Mouse (Mus musculus) kidney, postnatal 0 days (tissue): Measurements from ENCODE around the gene Dlgap3. TPM values are rescaled to one million over a fixed set of nuclear protein-coding genes. Genes with fewer than 3 reads are reported as not detected.
A peak's percentile ranks its signal among the peaks of the same experiment; 100 is the strongest.

Experiments
- ATAC-seq: fragments of 200-750 bp; cut with Nextera tagmentation; replicated peaks from 2 replicates; pipeline ENCODE4 v1.8.0; 2017; ENCODE audit warnings: low read depth, moderate number of reproducible peaks, moderate TSS enrichment, moderate library complexity; ENCODE audit not compliant: low FRiP score
- DNase-seq: peaks from one replicate; pipeline ENCODE4 v3.0.0-alpha.2; 2016; ENCODE audit warnings: low spot score
- H3K27ac ChIP-seq: fragments of 300-500 bp; sonication (generic); 2 replicates; pipeline ENCODE4 v1.5.1; 2014; ENCODE audit warnings: mild to moderate bottlenecking
- H3K27me3 ChIP-seq: fragments of 300-500 bp; sonication (generic); 2 replicates; pipeline ENCODE4 v1.6.1; 2014; ENCODE audit warnings: low read length, mixed read lengths; ENCODE audit not compliant: insufficient read depth
- H3K36me3 ChIP-seq: fragments of 300-500 bp; sonication (generic); 2 replicates; pipeline ENCODE4 v1.6.1; 2014; ENCODE audit warnings: low read length, mixed read lengths; ENCODE audit not compliant: insufficient read depth
- H3K4me1 ChIP-seq: fragments of 300-500 bp; sonication (generic); replicated peaks from 2 replicates; pipeline ENCODE4 v1.6.1; 2014; ENCODE audit warnings: antibody characterized with exemption, low read length, mixed read lengths; ENCODE audit not compliant: insufficient read depth
- H3K4me2 ChIP-seq: fragments of 300-500 bp; sonication (generic); 2 replicates; pipeline ENCODE4 v1.6.1; 2014; ENCODE audit warnings: mild to moderate bottlenecking, low read length, moderate library complexity, mixed read lengths
- H3K4me3 ChIP-seq: fragments of 300-500 bp; sonication (generic); replicated peaks from 2 replicates; pipeline ENCODE4 v1.5.1; 2014; ENCODE audit warnings: low read depth, low read length
- H3K9ac ChIP-seq: fragments of 300-500 bp; sonication (generic); 2 replicates; pipeline ENCODE4 v1.6.1; 2014; ENCODE audit warnings: low read depth, low read length
- H3K9me3 ChIP-seq: fragments of 300-500 bp; sonication (generic); replicated peaks from 2 replicates; pipeline ENCODE4 v1.6.1; 2016; ENCODE audit warnings: low read length, inconsistent platforms, mixed read lengths
- CTCF ChIP-seq: IDR thresholded peaks from 2 replicates; pipeline ENCODE4 v1.5.1; 2016; ENCODE audit warnings: antibody characterized with exemption, low read depth, mild to moderate bottlenecking, moderate library complexity
- WGBS: fragments of 180-500 bp; shearing (Covaris S2); extraction: QIAGEN DNeasy Blood & Tissue Kit; methylation state at CpG from one replicate; pipeline ENCODE4 v1.1.7; 2014; 5-methylcytosine and 5-hydroxymethylcytosine counted together
- polyA plus RNA-seq: library from polyadenylated mRNA; unstranded; fragments of >200 nt; fragmentation: Nextera tagmentation; extraction: Ambion mirVana; gene quantifications from 2 replicates; pipeline ENCODE4 v1.2.1, GENCODE M21; 2015

Gene Dlgap3
- polyA plus RNA-seq, 1 experiment from 2014 or later, result 0.24 TPM

GRCm38 (mm10) chr4:127279241-127279640 is 110.2 kb downstream of the Dlgap3 start:
- DNase-seq, result no peak
- no peak for ATAC-seq
- H3K27ac ChIP-seq, result 0 out of 2 replicates have a peak overlapping the region, but pooled peaks have one; percentile 50
- no peak overlapping the region for H3K4me3 ChIP-seq
- H3K27me3 ChIP-seq, result no peaks in the 10 kb centered on the region
- WGBS, result 76% methylated on average over 9 of the region's 9 CpGs
- no peak overlapping the region for H3K4me2 ChIP-seq
- 0 out of 2 replicates have a peak, but pooled peaks cover 5% of the 10 kb centered on the region for H3K4me1 ChIP-seq
- H3K36me3 ChIP-seq, result no peaks in the 10 kb centered on the region
- H3K9me3 ChIP-seq, result no peaks in the 10 kb centered on the region
- H3K9ac ChIP-seq, result no peak overlapping the region
- TF ChIP-seq CTCF, result no peak

Other genes starting within 250 kb of the Dlgap3 start
- 14.8 and 17.3 TPM in 2 replicates for gene Zmym4, start 201.1 kb upstream of the Dlgap3 start, polyA plus RNA-seq
- 89.6 and 98.1 TPM in 2 replicates for gene Sfpq, start 147.9 kb upstream of the Dlgap3 start, polyA plus RNA-seq
- gene Zmym1, start 108.1 kb upstream of the Dlgap3 start, polyA plus RNA-seq, result 11.8 and 12.6 TPM in 2 replicates
- 12.0 and 12.8 TPM in 2 replicates for gene Zmym6, start 91.8 kb upstream of the Dlgap3 start, polyA plus RNA-seq
- 33.2 and 33.7 TPM in 2 replicates for gene Tmem35b, start 45.5 kb upstream of the Dlgap3 start, polyA plus RNA-seq
- 67.5 and 72.2 TPM in 2 replicates for gene Smim12, start 74.6 kb downstream of the Dlgap3 start, polyA plus RNA-seq
- 24.0 and 27.6 TPM in 2 replicates for gene Gja4, start 144.8 kb downstream of the Dlgap3 start, polyA plus RNA-seq
- gene Gjb3, start 161.6 kb downstream of the Dlgap3 start, polyA plus RNA-seq, result 1.1 and 1.8 TPM in 2 replicates
- 1.2 and 1.8 TPM in 2 replicates for gene Gjb4, start 184.9 kb downstream of the Dlgap3 start, polyA plus RNA-seq
- 1.3 and 1.4 TPM in 2 replicates for gene Gjb5, start 189.0 kb downstream of the Dlgap3 start, polyA plus RNA-seq